Mouse (Mus musculus) A20 (cell line): Measurements from ENCODE around the gene Iqsec1.

Experiments
- DNase-seq: peaks from one replicate; pipeline ENCODE4 v3.0.0-alpha.2; 2011; ENCODE audit warnings: low read depth, low spot score

The Iqsec1 gene

DNA sequence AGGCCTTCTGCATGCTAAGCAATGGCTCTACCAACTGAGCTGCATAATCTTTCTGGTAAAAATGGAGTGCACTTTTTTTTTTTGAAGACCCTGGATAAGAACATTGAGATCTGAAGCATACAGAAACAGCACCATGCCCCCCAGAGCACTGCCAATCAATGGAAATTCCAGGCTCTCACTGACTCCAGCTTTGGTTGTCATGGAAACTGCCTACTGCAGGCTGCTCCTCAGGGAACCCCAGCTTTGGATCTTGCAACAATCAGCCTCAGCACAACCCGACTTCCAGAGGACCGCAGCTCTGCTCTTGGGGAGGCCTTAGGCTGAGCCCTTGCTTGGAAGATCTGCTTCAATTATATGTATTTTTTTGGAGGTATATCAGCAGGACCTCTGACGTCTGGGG is 201.9 kb downstream of the Iqsec1 start:
- DNase-seq = no peak

DNA sequence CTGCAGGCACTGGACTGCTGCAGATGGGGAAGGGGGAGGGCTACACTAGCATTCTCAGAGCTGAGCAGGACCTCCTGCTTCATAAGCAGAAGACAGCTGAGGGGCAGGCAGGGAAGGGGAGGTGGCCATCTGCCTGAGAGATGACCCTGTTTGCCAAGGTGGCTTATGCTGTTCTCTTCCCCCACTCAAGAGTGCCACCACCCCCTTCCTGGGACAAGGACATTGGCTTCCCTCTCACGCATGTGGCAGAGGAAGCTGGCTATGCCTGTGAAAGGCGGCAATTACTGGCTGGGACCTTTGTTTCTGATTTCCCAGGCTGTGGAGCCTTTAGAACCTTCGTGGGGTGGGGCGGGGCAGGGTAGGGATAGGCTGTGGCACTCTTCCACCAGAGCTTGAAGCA is 204.5 kb downstream of the Iqsec1 start:
- DNase-seq = no peak

DNA sequence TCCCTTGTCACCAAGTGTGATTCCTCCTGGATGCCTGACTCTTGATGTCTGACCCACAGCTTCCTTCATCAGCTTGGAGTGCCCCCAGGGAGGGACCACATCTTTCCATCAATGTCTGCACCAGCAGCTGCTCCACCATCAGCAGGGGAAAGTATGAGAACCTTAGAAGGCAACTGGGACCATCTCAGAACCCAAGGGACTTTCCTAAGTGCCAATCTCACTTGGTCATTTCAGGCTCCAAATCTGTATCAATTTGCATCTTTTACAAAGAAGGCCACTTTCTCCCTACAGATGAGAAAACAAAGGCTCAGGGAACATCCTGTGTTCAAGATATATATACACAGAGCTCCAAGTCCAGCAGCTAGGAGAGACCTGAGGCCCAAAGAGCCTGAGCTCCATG is 205.3 kb downstream of the Iqsec1 start:
- DNase-seq = no peak

DNA sequence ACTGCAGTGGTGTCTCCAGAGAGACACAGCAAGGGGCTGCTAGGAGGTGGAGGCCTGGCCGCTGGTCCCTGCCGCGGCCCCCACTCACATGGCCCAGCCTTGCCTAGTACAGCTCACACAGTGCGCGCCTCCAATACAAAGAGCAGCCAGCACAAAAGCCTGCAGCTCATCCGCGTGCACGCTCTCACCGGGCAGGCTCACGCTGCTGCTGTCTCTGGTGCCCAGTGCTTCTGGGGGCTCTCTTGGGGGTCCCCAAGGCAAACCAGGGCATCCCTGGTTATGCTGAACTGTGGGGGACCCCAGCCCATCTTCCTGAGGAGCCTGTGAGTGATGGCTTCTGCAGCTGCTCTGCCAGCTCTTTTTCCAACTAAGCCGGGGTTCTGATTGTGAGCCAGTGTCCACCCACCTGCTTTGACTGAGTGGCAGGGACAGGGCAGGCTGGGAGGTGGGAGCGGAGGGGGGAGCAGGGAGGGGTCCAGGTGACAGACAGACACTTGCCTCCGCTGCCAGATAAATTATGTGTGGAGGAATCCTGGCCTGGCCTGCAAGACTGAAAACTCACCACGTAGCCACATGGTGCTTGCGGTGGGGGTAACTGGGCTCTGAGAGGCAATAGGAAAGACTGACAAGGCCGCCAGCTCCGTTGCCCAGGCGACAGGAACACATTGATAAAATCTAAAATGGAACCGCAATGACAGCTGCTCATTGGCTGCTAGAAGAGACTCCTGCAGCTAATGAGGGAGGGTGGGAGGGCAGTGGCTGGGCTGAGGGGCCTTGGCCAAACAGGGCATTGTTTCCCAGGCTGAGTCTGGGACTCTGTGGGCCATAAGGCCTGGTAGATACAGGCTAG is 206.3 kb downstream of the Iqsec1 start:
- DNase-seq = no peak

DNA sequence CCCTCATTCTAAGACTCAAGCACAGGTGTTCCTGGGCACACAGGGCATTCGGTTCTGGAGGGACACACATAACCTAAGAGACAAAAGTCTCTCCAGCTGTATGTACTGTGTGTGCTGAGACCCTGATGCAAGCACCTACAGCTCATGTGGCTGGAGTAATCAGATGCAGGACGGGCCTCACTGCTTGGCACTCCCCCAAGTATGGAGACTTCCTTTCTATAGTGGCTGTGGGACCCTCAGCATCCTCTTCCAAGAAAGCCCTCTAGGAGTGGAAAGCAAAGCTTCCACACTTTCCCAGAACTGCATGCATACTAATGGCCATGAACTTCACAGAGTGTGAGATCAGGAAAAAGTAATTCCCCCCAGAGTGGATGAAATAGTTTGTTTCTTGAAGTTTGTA is 208.0 kb downstream of the Iqsec1 start:
- no peak for DNase-seq

DNA sequence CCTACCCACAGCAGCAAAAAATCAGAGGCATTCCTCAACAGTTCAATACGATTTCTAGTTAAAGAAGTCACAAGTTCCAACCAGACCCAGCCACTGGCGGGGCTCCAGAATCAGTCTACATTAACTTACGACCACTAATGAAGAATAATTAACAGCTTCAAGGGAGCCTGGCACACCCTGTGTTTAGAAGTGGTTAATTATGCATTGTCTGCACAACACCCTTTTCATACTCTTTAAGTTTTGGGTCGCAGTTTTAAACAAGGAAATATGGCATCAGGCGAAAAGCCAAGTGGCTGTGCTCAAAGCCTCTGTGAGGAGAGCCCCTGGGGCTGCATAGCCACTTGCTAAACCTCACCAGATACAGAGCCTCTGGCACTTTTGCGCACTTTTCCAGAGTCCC is 209.6 kb downstream of the Iqsec1 start:
- no peak for DNase-seq

DNA sequence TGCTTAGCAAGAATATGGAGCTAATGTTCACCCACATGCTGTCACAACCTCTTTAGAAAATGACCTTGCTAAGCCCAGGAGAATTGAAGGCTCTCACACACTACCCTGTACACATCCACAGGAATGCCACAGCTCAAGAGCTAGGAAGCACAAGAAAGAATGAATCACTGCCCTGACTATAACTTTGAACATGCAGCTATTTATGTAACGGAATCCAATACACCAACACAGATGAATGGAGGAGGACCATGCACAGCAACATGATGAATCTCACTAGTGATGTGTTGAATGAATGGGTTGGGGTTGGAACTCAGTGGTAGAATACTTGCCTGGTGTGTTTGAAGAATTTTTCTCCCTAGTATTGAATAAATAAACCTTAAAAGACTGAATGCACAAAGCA is 211.2 kb downstream of the Iqsec1 start:
- DNase-seq = no peak

DNA sequence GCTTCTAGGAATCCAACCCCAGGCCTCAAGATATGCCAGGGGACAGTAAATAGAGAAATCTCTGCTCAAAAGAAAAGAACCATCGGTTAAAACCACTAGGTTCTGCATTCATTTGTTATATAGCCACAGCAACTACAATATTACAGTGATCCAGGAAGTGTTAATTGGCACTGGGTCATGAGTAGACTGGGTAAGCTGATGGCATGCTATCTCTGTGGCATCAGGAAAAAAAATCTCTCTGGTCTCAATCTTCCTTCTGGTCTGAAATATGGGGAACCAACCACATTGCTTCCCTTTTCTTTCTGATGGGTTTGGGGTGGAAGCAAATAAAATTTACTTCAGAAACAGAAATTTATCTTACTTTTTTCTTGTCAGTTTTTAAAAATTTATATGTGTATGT is 212.9 kb downstream of the Iqsec1 start:
- DNase-seq = no peak

DNA sequence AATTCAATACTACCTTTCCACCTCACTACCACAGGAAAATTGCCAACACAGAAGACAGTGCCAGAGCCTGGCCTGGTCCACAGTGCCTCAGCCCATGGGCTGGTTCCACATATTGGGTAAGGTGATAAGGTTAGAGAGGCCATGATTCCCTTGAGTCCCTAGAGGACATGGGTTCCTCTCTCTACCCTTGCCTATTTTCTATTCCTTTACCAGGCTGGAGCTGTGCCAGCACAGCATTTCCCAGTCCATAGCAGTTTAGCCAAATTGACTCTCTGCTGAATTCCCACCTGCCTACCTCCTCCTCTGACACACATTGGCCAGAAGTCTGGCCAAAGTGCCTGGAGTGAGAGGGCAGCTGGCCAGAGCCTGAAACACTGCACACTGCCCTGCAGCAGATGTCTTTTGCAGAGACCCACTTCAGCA is 214.7 kb downstream of the Iqsec1 start:
- no peak for DNase-seq

DNA sequence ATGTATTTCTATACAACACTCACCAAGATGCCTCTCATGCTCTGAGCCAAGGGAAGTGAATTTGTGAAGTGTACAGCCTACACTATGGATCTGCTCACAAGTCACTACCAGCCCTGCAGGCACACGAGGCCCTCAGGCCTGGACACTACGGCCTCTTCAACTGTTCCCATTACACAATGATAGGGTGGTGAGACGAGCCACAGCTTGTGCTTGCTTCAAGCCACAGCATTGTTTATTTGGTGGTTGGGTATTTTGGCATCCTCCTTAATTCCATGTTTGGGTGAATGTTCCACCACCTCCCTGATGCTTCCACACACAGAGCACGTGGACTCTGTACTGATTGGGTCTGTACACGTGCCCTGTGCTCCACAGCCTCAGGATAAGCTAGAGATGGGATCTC is 216.4 kb downstream of the Iqsec1 start:
- no peak for DNase-seq

DNA sequence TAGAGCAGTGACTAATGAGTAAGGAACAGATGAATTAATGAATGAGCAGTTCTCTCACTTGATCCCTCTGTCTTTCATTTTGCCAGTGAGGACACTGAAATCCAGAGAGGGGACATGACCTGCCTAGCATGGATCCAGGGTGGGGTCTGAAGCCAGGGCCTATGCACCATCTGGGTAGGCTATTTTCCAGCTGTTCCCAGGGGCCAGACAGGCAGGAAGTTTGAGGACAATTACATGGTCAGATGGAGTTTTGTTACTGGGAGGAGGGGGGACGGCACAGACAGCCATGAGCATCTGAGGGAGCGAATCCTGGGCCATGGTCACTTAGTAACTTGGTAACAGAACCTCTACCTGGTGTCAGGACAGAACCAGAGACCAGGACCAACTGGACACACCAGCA is 220.0 kb downstream of the Iqsec1 start:
- DNase-seq = no peak

DNA sequence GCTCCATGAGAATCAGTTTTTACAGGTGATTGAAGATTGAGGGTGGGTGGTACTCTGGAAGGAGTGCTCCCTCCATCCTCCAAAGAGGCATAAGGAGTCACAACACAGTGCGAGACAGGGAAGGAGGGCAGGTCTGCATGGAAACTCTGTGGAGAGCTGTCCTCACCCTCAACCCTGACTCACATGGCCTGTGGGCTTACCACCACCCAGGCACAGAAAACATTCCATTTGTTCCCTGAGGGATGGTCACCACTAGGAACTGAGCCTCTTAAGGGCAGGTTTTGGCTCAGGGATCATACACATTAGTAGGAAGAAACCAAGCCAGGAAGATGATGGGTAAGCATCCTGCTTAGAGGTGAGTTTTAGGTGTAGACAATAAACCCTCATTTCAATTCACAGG is 220.6 kb downstream of the Iqsec1 start:
- no peak for DNase-seq

DNA sequence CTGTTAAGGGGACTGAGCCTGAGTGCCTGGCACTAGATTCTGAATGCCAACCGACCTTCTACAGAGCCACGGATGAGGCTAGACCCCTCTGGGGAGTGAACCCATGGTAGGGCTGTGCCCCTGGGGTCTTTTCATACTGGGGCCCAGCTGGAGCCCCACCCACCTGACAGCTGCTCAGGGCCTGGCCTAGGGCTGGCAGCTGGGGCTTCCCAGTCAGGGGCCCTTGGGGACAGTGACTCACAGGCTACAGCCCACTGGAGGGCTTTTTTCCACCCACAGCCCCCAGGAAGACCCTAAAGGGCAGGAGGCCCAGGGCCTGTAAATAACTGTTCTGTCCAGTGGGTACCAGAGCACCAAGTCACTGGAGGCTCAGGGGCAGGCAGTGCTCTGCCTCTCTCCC is 223.7 kb downstream of the Iqsec1 start:
- DNase-seq = peak; percentile 56

DNA sequence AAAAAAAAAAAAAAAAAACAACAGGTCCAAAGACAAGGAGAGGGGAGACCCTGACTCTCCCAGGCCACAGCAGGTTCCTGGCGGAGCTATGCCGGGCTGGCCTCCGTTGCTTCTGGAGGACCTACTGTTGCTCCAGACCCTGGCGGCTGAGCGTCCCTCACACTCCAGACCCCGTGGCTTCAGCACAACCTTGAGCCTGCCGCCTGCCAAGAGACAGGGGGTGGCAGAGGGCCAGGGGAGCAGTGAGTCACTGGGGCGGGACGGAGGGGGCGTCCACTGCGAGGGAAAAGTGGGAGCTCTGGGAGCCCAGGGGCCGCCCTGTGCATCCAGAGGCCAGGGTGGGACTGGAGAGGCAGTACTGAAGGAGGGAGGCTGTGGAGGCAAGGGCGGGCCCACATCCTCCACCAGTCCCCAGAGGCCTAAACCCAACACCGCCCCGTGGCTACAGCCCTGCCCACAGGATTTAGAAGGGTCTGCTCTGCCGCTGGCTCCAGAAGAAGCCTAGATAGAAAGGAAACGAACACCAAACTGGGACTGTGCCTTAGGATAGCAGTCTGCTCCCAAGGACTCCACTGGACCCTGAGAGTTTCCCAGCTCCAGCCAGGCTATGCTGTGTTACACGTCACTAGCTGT is 224.4 kb downstream of the Iqsec1 start:
- DNase-seq = peak; percentile 35

DNA sequence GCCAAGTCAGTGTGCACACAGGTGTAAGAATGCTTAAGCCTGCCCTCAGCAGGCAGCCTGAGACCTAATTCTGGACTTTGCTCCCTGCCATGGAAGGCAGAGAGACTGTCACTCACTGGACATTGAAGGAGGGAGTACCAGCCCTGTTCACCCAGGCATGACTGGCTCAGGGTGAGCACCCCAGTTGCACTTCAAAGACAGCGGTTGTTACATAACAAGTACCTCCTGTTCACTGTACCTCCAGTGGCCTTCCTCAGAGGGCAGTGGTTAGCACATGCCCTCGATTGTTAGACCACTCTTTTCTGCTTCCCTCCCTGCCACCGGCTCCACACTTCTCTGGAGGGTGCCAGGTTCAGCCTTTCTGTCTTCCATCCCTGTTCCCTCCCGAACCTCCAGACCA is 225.2 kb downstream of the Iqsec1 start:
- no peak for DNase-seq

DNA sequence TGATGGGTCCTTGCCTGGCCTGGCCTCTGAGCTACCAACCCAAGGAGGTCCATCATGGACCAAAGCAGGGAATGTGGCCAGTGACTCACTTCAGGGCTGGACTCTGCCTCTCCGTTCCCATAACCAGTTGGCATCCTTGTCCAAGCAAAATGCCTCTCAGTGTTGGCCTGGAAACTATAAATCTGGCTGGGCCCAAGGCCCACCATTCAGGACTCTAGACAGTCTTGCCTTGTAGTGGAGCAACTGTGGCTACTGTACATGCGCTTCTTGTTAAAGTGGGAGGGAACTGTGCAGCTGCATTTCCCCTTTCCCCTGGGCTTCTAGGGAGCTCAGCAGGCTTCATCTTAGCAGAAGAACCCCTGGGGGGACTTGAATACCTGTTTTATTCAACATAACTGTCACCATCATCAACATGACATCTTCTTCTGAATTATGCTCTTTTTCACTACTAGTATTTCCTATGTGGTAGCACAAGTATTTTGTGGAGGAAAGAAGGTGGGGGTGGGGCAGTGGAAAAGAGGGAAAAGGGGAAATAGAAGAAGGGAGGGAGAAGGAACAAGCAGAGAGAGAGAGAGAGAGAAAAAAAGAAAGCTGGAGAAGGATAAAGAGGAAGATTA is 226.3 kb downstream of the Iqsec1 start:
- DNase-seq = peak; percentile 20

DNA sequence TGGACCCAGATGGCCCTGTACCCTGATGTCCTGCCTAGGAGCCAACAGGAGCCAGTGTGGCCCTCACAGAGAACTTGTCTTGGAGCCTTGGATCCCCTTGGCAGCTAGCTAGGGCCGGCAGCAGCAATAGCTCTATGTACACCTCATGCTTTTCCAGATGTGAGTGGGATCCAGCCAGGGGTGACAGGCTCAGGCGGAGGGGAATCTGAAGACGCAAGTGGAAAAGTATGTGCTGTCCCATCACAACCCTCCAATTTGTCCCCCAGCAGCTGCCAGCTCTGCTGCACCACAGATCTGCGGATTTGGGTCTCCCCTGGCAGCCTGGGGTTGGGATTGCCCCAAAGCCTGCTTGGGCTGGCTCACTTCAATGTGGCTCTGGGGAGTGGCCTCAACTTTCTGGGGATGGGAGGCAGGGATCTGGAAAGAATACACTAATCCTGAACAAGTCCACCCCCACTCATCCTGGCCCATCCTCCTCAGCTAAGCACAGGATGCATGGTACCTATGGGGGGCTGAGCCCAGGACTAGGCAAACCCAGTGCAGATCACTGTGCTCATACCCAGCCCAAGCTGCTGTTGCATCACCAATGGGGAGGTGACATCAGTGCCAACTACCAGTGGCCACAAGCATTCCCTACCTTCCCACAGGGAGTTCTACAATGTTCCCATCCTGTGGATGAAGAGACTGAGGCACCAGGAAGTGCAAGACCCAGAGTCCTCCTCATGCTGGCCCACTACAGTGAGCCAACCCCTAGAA is 227.0 kb downstream of the Iqsec1 start:
- no peak for DNase-seq

DNA sequence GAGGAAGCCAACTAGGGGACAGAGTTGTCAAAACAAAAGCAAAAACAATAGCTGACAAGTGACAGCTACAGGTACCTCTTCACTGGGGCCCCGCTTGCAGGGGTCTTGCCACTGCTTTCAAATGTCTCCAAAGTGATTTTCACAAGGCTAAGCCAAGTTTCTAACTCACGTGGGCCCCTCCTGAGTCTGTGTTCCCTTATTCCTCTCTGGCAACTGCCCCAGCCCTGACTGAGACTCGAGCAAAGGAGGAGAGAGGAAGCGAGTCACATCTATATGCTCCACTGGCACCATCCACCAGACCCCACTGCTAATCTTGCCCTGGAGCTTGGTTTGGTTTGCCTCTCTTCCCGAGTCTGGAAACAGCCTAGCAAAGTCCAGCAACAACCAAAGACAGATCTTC is 227.6 kb downstream of the Iqsec1 start:
- DNase-seq = no peak

DNA sequence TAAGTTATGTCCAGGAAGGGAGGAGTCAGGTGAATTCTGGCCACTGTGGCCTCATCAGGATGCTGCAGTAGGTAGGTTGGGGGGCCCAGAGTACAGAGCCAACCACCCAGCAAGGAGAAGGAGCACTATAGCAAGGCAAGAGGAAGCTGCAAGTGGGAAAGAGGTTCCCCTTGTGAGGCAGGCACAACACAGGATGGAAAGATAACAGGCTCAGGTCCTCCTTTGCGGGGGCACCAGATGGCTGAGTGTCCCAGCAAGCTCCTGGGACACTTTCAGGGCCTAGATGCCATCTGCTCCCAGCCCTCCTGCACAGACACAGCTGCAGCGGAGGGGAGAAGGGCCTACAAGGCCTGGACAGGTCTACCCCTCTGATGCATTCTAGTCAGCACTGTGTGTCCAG is 228.7 kb downstream of the Iqsec1 start:
- DNase-seq = no peak

DNA sequence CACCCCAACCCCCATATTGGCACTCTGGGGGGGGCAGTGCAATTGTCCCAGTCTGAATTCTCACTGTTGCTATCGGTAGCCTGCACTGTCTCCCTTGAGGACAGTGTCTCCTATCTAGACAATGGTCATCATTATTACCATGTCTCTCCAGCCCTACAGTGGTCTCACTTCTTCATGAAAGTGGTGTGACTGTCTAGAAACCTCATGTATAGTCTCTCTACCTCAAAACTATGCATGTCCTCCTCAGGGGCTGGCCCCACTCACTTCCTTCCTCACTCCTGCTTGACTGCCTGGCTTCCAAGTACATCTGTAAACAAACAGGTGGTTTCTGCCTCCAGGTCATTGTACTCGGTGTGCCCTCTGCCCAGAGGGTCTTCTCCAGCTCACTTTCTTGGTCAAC is 230.3 kb downstream of the Iqsec1 start:
- DNase-seq = peak; percentile 63

DNA sequence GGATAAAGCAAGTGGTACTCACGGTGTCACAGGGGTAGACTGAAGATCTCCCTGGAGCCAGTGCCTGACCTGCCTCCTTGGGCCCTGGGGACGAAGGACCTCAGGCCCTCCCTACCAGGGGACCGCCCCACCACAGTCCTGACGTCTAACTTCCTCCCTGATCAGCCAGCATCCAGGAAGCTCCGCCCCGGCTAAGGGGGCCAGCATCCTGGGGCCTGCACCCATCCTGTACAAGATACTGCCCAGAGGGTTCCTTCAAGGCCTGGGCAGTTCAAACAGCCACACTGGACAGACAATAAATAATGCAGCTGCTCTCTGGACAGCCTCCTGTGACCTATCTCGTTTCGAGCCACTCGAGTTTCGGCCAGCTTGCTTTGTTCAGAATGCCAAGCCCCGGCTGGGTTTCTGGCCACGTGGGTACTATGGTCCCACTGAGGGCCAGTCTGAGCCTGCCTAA is 231.0 kb downstream of the Iqsec1 start:
- peak; percentile 45 for DNase-seq

DNA sequence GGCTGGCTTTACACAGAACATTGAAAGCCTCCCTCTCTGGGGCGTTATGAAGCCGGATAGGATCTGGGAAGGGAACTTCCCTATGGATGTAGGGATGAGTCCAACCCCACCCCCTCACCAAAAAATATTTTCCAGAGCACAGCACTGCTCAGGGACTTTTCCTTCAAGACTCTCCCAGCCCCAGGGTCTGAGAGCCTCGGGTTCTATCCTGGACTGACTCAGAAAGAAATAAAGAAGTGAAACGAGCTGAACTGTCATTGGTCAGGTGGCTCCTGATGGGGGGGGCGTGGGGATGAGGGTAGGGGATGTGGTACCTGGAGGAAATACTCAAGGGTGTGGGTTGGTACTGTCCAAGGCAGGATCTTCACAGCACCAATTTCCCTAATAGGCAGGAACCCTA is 231.9 kb downstream of the Iqsec1 start:
- DNase-seq = peak; percentile 77
